Comparison of ENCODE assay signal across 8 mouse cellular contexts in the genomic region with DNA sequence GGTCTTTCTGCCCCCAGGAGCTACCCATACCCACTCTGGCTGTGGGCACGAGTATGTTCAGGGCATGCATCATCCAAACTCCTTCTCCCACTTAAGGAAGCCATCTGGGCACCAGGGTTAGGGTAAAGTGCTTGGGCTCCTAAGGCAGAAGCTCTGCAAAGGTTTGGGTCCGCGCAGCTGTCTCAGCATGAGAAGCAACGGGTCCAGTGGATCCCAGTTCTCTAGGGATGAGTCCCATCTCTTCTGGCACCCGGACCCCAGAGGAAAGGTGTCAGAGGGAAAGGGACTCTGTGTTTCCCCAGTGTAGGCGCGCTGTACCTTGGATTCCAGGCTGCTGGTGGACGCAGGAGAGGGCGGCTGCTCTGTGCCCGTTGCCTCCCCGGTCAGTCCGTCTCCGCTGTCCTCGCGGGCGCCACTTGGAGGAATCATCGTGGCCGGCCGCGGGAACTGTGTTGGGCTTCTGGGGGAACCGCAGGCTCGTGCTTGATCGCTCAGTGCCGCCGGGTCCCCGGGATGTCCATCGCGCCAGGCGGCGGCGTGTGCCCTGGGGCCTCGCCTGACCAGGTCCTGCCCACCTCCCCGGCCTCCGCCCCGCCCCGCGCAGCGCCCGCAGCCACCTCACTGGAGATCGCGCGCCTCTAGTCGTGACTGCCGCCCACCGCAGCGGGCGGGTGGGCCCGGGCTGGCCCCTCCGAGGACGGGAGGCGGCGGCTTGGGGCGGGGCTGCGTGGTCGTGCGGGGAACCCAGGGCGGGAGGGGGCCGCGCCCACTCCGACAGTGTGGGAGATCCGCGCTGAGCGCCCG. TPM values are rescaled to one million over a fixed set of nuclear protein-coding genes. Genes with fewer than 3 reads are reported as not detected.
A peak's percentile ranks its signal among the peaks of the same experiment; 100 is the strongest.
DNase-seq lines count a peak whose midpoint lies in the region; ATAC-seq and TF ChIP-seq lines count a peak whose summit lies in the region.

Gene Stac (minus strand): TSS at position 669 of the 804 bp plus-strand sequence.

- H3K9me3 ChIP-seq in heart, postnatal 0 days (replicated peaks; ENCODE audit: control insufficient read depth, low read length): no peaks in the 10 kb centered on the region
- no peaks in the 10 kb centered on the region for H3K9me3 ChIP-seq in liver, embryonic 15.5 days (replicated peaks)
- H3K9me3 ChIP-seq in stomach, postnatal 0 days (ENCODE audit: control insufficient read depth, low read length): no peaks in the 10 kb centered on the region

- no peak for TF ChIP-seq EP300 in heart, postnatal 0 days (IDR thresholded peaks at IDR 0.05; ENCODE audit: low read depth)
- no peak for TF ChIP-seq EP300 in stomach, postnatal 0 days (optimal IDR thresholded peaks at IDR 0.05)

- H3K4me2 ChIP-seq in heart, postnatal 0 days (ENCODE audit: low read depth, low read length): peak within 1 kb of the TSS; percentile 84
- peak within 1 kb of the TSS; percentile 57 for H3K4me2 ChIP-seq in liver, embryonic 15.5 days
- H3K4me2 ChIP-seq in stomach, postnatal 0 days (replicated peaks; ENCODE audit: low read depth): peak within 1 kb of the TSS; percentile 65

- H3K36me3 ChIP-seq in heart, postnatal 0 days (replicated peaks; ENCODE audit: control insufficient read depth, insufficient read depth, low read length): no peaks in the 10 kb centered on the region
- H3K36me3 ChIP-seq in liver, embryonic 15.5 days (replicated peaks): no peaks in the 10 kb centered on the region
- no peaks in the 10 kb centered on the region for H3K36me3 ChIP-seq in stomach, postnatal 0 days (ENCODE audit: control insufficient read depth, insufficient read depth, low read length)

- no peak within 1 kb of the TSS for H3K27ac ChIP-seq in heart, postnatal 0 days (ENCODE audit: low read depth)
- no peak within 1 kb of the TSS for H3K27ac ChIP-seq in liver, embryonic 15.5 days (replicated peaks)
- no peak within 1 kb of the TSS for H3K27ac ChIP-seq in stomach, postnatal 0 days (replicated peaks)

- ATAC-seq in heart, postnatal 0 days (ENCODE audit: insufficient read depth, low read depth): no peak
- ATAC-seq in liver, embryonic 15.5 days (ENCODE audit: insufficient read depth): no peak
- ATAC-seq in stomach, postnatal 0 days (ENCODE audit: low FRiP score, low TSS enrichment): peak; percentile 54

- TF ChIP-seq CTCF in lung, adult 2 months (IDR thresholded peaks at IDR 0.05; ENCODE audit: insufficient read depth, low read length): no peak
- no peak for TF ChIP-seq CTCF in heart, postnatal 0 days (IDR thresholded peaks at IDR 0.05; ENCODE audit: low read depth)
- no peak; the same call in 1 of the 2 replicates for TF ChIP-seq CTCF in stomach, postnatal 0 days (IDR thresholded peaks at IDR 0.05; ENCODE audit: low read depth)

- H3K4me3 ChIP-seq in lung, adult 2 months (replicated peaks; ENCODE audit: extremely low read depth, low read depth, low read length): no peak within 1 kb of the TSS
- H3K4me3 ChIP-seq in heart, postnatal 0 days (ENCODE audit: low read depth, low read length): peak within 1 kb of the TSS; percentile 51
- peak within 1 kb of the TSS; percentile 33 for H3K4me3 ChIP-seq in liver, embryonic 15.5 days (replicated peaks)
- peak within 1 kb of the TSS; percentile 47 for H3K4me3 ChIP-seq in stomach, postnatal 0 days (ENCODE audit: low read depth, low read length)

- DNase-seq in cerebellum, postnatal 10 days: peak; percentile 44 to 52
- no peak for DNase-seq in cerebellum, adult 11-12 months
- peak; percentile 8 for DNase-seq in lung, postnatal 10 days
- DNase-seq in lung, adult 2 months: no peak
- no peak for DNase-seq in heart, postnatal 0 days (ENCODE audit: low spot score)
- DNase-seq in stomach, postnatal 0 days (ENCODE audit: low spot score): peak; percentile 28
- no peak for DNase-seq in frontal cortex, postnatal 25 days (ENCODE audit: low spot score in 2 of 2)

- 3% methylated on average over 64 of the region's 64 CpGs for WGBS in lung, adult 2 months
- 3% methylated on average over 61 of the region's 64 CpGs for WGBS in heart, postnatal 0 days
- WGBS in liver, embryonic 15.5 days (ENCODE audit: insufficient replicate concordance): 2% methylated on average over 64 of the region's 64 CpGs
- 4% methylated on average over 34 of the region's 64 CpGs for WGBS in stomach, postnatal 0 days

- no peaks in the 10 kb centered on the region for H3K4me1 ChIP-seq in lung, adult 2 months (ENCODE audit: control insufficient read depth, insufficient read depth, low read length)
- H3K4me1 ChIP-seq in heart, postnatal 0 days (ENCODE audit: control insufficient read depth, insufficient read depth): 0 out of 2 replicates have a peak, but pooled peaks cover 6% of the 10 kb centered on the region
- H3K4me1 ChIP-seq in liver, embryonic 15.5 days (replicated peaks): no peaks in the 10 kb centered on the region
- no peaks in the 10 kb centered on the region for H3K4me1 ChIP-seq in stomach, postnatal 0 days (replicated peaks; ENCODE audit: control insufficient read depth, insufficient read depth)

- no peak for TF ChIP-seq POLR2A in lung, adult 2 months (IDR thresholded peaks at IDR 0.05; ENCODE audit: borderline replicate concordance, extremely low read depth, low read depth, low read length)

- H3K27me3 ChIP-seq in heart, postnatal 0 days (ENCODE audit: control insufficient read depth, insufficient read depth, low read length): peaks cover 28% of the 10 kb centered on the region
- H3K27me3 ChIP-seq in liver, embryonic 15.5 days: peaks cover 27% of the 10 kb centered on the region
- peaks cover 4% of the 10 kb centered on the region for H3K27me3 ChIP-seq in stomach, postnatal 0 days (ENCODE audit: control insufficient read depth, insufficient read depth, low read length)

- H3K9ac ChIP-seq in heart, postnatal 0 days (replicated peaks; ENCODE audit: low read depth, low read length): 0 out of 2 replicates have a peak within 1 kb of the TSS, but pooled peaks have one; percentile 20
- H3K9ac ChIP-seq in liver, embryonic 15.5 days: no peak within 1 kb of the TSS
- H3K9ac ChIP-seq in stomach, postnatal 0 days (ENCODE audit: low read length): 0 out of 2 replicates have a peak within 1 kb of the TSS, but pooled peaks have one; percentile 23

RNA-seq across cellular contexts. Expression of gene Stac, which starts in this region (rescaled TPM):
- polyA plus RNA-seq in lung, adult 2 months (2012; rRNA removed): 0.71 and 1.7 TPM in 2 replicates
- total RNA-seq in heart, postnatal 0 days (2014; rRNA removed; ENCODE audit: low replicate concordance): 0.15 and 3.4 TPM in 2 replicates
- polyA plus RNA-seq in heart, postnatal 0 days (2015; fragmentation: Nextera tagmentation; extraction: Ambion mirVana): 0.53 and 0.78 TPM in 2 replicates
- polyA plus RNA-seq in liver, embryonic 15.5 days (2015; fragmentation: Nextera tagmentation; extraction: Ambion mirVana): 0.09 and 0.21 TPM in 2 replicates
- polyA plus RNA-seq in stomach, postnatal 0 days (2015; fragmentation: Nextera tagmentation; extraction: Ambion mirVana): 2.4 and 3.7 TPM in 2 replicates

Comparison
In these comparisons a context has a peak if more than half of its experiments do, and no peak if none do; other contexts are left out.
1. DNase-seq: peak in cerebellum, postnatal 10 days (2 of 2), lung, postnatal 10 days (single experiment) and stomach, postnatal 0 days (single experiment); none in cerebellum, adult 11-12 months (single experiment), lung, adult 2 months (single experiment), heart, postnatal 0 days (single experiment) and frontal cortex, postnatal 25 days (0 of 2).
2. Peak in every context shown above with its lines, with median percentiles within 50 percentile points of each other: H3K4me2 ChIP-seq.